Mouse (Mus musculus): Measurements from ENCODE around the gene Btbd35f7. TPM values are rescaled to one million over a fixed set of nuclear protein-coding genes. Genes with fewer than 3 reads are reported as not detected.
"Not testable (repeated sequence)": the region's sequence is repeated elsewhere in the genome, so short reads cannot be mapped to it uniquely, and the experiment has no call there.

Btbd35f7 gene
- total RNA-seq (2021): not detected
- long read RNA-seq, experiment 1: 0 reads
- long read RNA-seq, experiment 2: 0 reads

- not testable (repeated sequence) for DNase-seq
Measured at GRCm38 (mm10) chrX:5668767-5669166, at the start of gene Btbd35f7. Gene Btbd35f7, plus strand, starts transcription at chrX:5669067.

Other genes with a start within 250 kb of the Btbd35f7 start
- not detected for gene Mycs, start 199.8 kb upstream of the Btbd35f7 start, total RNA-seq (2021)

Measured in gastrocnemius, postnatal 25 days (tissue).